Mouse (Mus musculus) MEL-GATA-1-ER (cell line): ENCODE results near the gene Scd1.
"Not testable (repeated sequence)": the region's sequence is repeated elsewhere in the genome, so short reads cannot be mapped to it uniquely, and the experiment has no call there.

Experiments
- DNase-seq: peaks from one replicate; pipeline ENCODE4 v3.0.0-alpha.2; 2012; ENCODE audit warnings: low read depth; ENCODE audit errors: extremely low read depth

Gene Scd1

GRCm38 (mm10) chr19:44400076-44400475, 7.6 kb downstream of the Scd1 start:
- no peak for DNase-seq

- DNase-seq = no peak
These were observed 10.9 kb downstream of the Scd1 start for GRCm38 (mm10) chr19:44396742-44397141.

GRCm38 (mm10) chr19:44394972-44395371, 12.7 kb downstream of the Scd1 start:
- no peak for DNase-seq

- no peak for DNase-seq
These were observed 13.7 kb downstream of the Scd1 start for GRCm38 (mm10) chr19:44393962-44394422.

GRCm38 (mm10) chr19:44392339-44393009, 15.2 kb downstream of the Scd1 start:
- DNase-seq = no peak

GRCm38 (mm10) chr19:44391856-44392255, 15.8 kb downstream of the Scd1 start:
- no peak for DNase-seq

- DNase-seq = no peak
These were observed 18.2 kb downstream of the Scd1 start for GRCm38 (mm10) chr19:44389507-44389906.

- peak; percentile 97 for DNase-seq
These were observed 18.9 kb downstream of the Scd1 start for GRCm38 (mm10) chr19:44388475-44389428.

GRCm38 (mm10) chr19:44387746-44388474, 19.8 kb downstream of the Scd1 start:
- no peak for DNase-seq

- DNase-seq = no peak
These were observed 20.5 kb downstream of the Scd1 start for GRCm38 (mm10) chr19:44387089-44387671.

- DNase-seq = no peak
These were observed 21.7 kb downstream of the Scd1 start for GRCm38 (mm10) chr19:44385887-44386498.

GRCm38 (mm10) chr19:44382682-44383321, 24.9 kb downstream of the Scd1 start:
- no peak for DNase-seq

GRCm38 (mm10) chr19:44380065-44380464, 27.6 kb downstream of the Scd1 start:
- DNase-seq = no peak

- no peak for DNase-seq
These were observed 28.6 kb downstream of the Scd1 start for GRCm38 (mm10) chr19:44379090-44379489.

- no peak for DNase-seq
These were observed 29.9 kb downstream of the Scd1 start for GRCm38 (mm10) chr19:44377629-44378375.

- no peak for DNase-seq
These were observed 31.1 kb downstream of the Scd1 start for GRCm38 (mm10) chr19:44376511-44376951.

GRCm38 (mm10) chr19:44372969-44373368, 34.7 kb downstream of the Scd1 start:
- peak; percentile 66 for DNase-seq

GRCm38 (mm10) chr19:44370231-44370630, 37.4 kb downstream of the Scd1 start:
- DNase-seq = no peak

GRCm38 (mm10) chr19:44369371-44369770, 38.3 kb downstream of the Scd1 start:
- DNase-seq = no peak

- not testable (repeated sequence) for DNase-seq
These were observed 40.6 kb downstream of the Scd1 start for GRCm38 (mm10) chr19:44367076-44367475.
